Mouse (Mus musculus) cerebral cortex, adult 2 months (tissue): ENCODE data around the gene Tnk1.

Experiments used
- WGBS: fragments of 180-500 bp; shearing (Covaris S2); methylation state at CpG from one replicate; pipeline ENCODE4 v1.1.7; 2018; 5-methylcytosine and 5-hydroxymethylcytosine counted together

The Tnk1 gene

DNA sequence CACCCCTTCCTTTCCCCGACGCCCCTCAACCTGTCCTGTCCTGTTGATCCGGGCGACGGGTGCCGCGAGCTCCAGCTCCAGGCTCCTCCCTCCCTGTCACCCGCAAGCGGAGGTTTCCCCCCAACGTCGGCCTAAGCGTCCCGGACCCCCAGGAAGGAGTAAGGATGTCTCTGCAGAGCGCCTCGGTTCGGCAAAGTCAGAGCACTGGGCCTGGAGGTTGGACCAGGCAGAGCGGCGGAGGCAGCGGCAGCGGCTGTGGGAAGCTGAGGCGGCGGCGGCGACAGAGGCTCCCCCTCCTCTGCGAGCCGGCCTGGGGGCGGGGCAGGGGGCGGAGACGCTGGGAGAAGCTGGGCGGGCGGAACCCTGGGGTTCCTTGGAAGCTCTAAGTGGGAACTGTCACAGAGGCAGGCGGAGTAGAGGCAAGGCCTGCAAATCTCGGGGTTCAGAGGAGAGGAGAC, 55.9 kb downstream of the Tnk1 start:
- WGBS = 1% methylated on average over 33 of the region's 33 CpGs

DNA sequence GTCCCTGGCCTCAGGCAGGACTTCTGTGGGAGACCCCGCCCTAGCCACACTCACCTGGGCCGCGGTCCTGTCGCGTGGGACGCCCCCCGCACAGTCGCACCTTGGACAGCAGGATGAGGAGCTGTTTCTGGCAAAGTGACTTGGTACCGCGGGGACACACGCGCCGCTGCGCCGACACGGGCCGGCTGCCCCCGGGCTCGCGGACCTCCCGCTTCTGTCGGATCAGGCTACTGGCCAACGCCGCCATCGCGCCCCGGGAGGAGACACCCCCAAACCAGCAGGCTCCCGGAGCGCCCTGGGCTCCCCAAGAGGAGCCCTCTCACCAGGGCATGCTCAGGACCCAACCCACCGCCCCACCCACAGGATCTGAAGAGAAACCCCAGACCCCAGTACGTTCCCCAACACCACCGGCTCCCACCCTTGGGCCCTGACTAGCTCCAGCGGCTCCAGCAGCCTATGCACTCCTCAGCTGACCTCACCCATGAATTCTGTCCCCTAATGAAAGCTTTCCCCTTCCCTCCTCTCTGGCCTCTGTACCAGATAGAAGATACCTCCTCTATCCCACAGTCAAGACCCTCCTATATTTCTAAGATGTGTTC, 57.1 kb downstream of the Tnk1 start, which contains the start of gene Fgf11:
Gene Fgf11, minus strand, starts transcription at position 479 of the 599 bp plus-strand sequence.
- 3% methylated on average over 33 of the region's 33 CpGs for WGBS
